Mouse (Mus musculus): ENCODE measurements around the gene Ddb2. TPM values are rescaled to one million over a fixed set of nuclear protein-coding genes. Genes with fewer than 3 reads are reported as not detected.

Ddb2 gene
- polyA plus RNA-seq, 1 experiment from 2014 or later: 11.0 TPM

- Histone ChIP-seq H3K9me3 (ENCODE audit: control insufficient read depth, low read length) (no peaks in the 10 kb centered on the region), H3K9ac (ENCODE audit: low read length) (no peak overlapping the region), H3K4me2 (replicated peaks; ENCODE audit: low read depth) (no peak overlapping the region), H3K27me3 (ENCODE audit: control insufficient read depth, insufficient read depth, low read length) (no peaks in the 10 kb centered on the region), H3K4me1 (replicated peaks; ENCODE audit: control insufficient read depth, insufficient read depth) (no peaks in the 10 kb centered on the region), H3K4me3 (ENCODE audit: low read depth, low read length) (no peak overlapping the region), H3K36me3 (ENCODE audit: control insufficient read depth, insufficient read depth, low read length) (no peaks in the 10 kb centered on the region), H3K27ac (replicated peaks) (no peak overlapping the region)
- ATAC-seq (ENCODE audit: low FRiP score, low TSS enrichment): no peak
- TF ChIP-seq CTCF (IDR thresholded peaks at IDR 0.05; ENCODE audit: low read depth): no peak
- TF ChIP-seq EP300 (optimal IDR thresholded peaks at IDR 0.05): no peak
- DNase-seq (ENCODE audit: low spot score): no peak
- WGBS: 79% methylated on average over 16 of the region's 16 CpGs
Observed at GRCm38 (mm10) chr2:91190501-91190900, 46.3 kb downstream of the Ddb2 start.

GRCm38 (mm10) chr2:91187431-91187830, 49.4 kb downstream of the Ddb2 start:
- Histone ChIP-seq H3K27me3 (ENCODE audit: control insufficient read depth, insufficient read depth, low read length) (no peaks in the 10 kb centered on the region), H3K4me3 (ENCODE audit: low read depth, low read length) (no peak overlapping the region), H3K36me3 (ENCODE audit: control insufficient read depth, insufficient read depth, low read length) (no peaks in the 10 kb centered on the region), H3K9me3 (ENCODE audit: control insufficient read depth, low read length) (no peaks in the 10 kb centered on the region), H3K4me1 (replicated peaks; ENCODE audit: control insufficient read depth, insufficient read depth) (no peaks in the 10 kb centered on the region), H3K27ac (replicated peaks) (no peak overlapping the region), H3K9ac (ENCODE audit: low read length) (no peak overlapping the region), H3K4me2 (replicated peaks; ENCODE audit: low read depth) (no peak overlapping the region)
- no peak for ATAC-seq (ENCODE audit: low FRiP score, low TSS enrichment)
- 54% methylated on average over 4 of the region's 4 CpGs for WGBS
- TF ChIP-seq EP300 (optimal IDR thresholded peaks at IDR 0.05) (no peak), CTCF (IDR thresholded peaks at IDR 0.05; ENCODE audit: low read depth) (no peak)
- DNase-seq (ENCODE audit: low spot score): no peak

DNA sequence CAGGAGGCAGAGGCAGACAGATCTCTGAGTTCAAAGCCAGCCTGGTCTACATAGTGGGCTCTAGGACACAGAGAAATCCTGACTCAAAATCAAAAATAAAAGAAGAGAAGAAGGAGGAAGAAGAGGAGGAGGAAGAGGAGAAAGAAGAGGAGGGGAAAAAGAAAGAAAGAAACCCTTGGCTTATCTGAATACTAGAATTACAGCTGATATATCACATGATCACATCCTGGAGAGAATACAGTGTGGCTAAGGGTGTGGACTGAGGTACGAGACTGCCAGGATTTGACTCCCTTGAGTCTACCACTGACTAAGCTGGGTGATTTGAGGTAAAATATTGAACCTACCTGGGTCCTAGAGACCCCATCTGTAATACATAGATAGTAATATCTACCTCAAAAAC, 50.6 kb downstream of the Ddb2 start:
- Histone ChIP-seq H3K4me1 (replicated peaks; ENCODE audit: control insufficient read depth, insufficient read depth) (0 out of 2 replicates have a peak, but pooled peaks cover 3% of the 10 kb centered on the region), H3K9ac (ENCODE audit: low read length) (no peak overlapping the region), H3K27ac (replicated peaks) (no peak overlapping the region), H3K4me2 (replicated peaks; ENCODE audit: low read depth) (no peak overlapping the region), H3K9me3 (ENCODE audit: control insufficient read depth, low read length) (no peaks in the 10 kb centered on the region), H3K27me3 (ENCODE audit: control insufficient read depth, insufficient read depth, low read length) (no peaks in the 10 kb centered on the region), H3K4me3 (ENCODE audit: low read depth, low read length) (no peak overlapping the region), H3K36me3 (ENCODE audit: control insufficient read depth, insufficient read depth, low read length) (no peaks in the 10 kb centered on the region)
- no peak for ATAC-seq (ENCODE audit: low FRiP score, low TSS enrichment)
- DNase-seq (ENCODE audit: low spot score): no peak
- 64% methylated on average over 1 of the region's 1 CpGs for WGBS
- TF ChIP-seq CTCF (IDR thresholded peaks at IDR 0.05; ENCODE audit: low read depth) (no peak), EP300 (optimal IDR thresholded peaks at IDR 0.05) (no peak)

DNA sequence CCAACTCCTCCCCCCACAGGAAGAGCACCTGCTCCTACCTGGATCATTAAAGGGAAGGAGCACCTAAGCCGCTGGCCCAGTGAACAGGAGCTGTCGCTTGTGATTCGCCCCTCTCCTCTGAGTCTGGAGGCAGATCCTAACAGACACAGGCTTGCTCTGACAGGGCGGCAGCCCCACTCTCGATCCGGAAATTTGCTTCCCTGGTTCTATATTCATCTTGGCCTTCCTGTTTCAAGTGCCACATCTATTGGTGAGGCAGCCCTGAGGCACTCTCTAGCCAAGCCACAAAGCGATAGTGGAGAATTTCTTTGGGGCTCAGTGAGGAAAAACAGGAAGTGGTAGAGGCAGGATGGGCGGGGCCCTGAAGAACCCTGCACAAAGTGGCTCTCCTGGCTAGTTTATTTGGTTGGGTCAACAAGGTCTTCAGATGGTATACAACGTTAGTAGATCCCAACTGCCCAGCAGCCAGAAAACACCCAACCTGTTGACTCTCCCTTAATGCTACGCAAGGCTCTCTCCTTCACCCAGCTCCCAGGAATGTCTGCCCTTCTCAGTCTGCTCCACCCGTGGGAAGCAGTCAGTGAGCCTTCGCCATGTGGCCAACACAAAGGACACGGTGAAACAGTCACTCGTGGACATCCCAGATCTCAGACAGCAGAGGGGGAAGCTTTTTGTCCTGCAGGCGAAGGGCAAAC, 52.9 kb downstream of the Ddb2 start, which contains the start of gene Madd:
TSS of gene Madd (minus strand) at position 127 of the 695 bp plus-strand sequence.
- Histone ChIP-seq H3K4me3 (ENCODE audit: low read depth, low read length) (peak within 1 kb of the TSS; percentile 92), H3K9ac (ENCODE audit: low read length) (peak within 1 kb of the TSS; percentile 79), H3K4me2 (replicated peaks; ENCODE audit: low read depth) (peak within 1 kb of the TSS; percentile 83), H3K27ac (replicated peaks) (peak within 1 kb of the TSS; percentile 86), H3K4me1 (replicated peaks; ENCODE audit: control insufficient read depth, insufficient read depth) (0 out of 2 replicates have a peak, but pooled peaks cover 3% of the 10 kb centered on the region), H3K36me3 (ENCODE audit: control insufficient read depth, insufficient read depth, low read length) (no peaks in the 10 kb centered on the region), H3K9me3 (ENCODE audit: control insufficient read depth, low read length) (no peaks in the 10 kb centered on the region), H3K27me3 (ENCODE audit: control insufficient read depth, insufficient read depth, low read length) (no peaks in the 10 kb centered on the region)
- DNase-seq (ENCODE audit: low spot score): peak; percentile 45
- WGBS: 54% methylated on average over 15 of the region's 15 CpGs
- no peak for TF ChIP-seq CTCF (IDR thresholded peaks at IDR 0.05; ENCODE audit: low read depth)
- peak; percentile 38 for ATAC-seq (ENCODE audit: low FRiP score, low TSS enrichment)

DNA sequence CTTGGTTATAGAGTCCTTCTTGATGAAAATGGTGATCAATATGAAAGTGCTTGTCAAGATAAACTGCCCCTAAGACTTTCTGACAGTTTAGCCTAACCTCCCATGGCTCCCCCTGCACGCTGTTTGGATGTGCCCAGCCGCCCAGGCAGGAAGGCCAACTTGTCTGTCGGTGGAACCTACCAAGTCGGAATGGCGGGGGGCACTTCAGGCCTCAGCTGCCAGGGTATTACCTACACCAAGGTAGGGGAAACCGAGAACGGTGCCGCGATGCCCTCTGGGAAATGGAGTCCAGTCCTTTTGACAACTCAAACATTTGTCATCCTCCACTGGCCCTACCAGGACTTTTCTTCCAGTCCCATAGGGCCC, 53.7 kb downstream of the Ddb2 start:
- 0 out of 2 replicates have a peak, but pooled peaks cover 3% of the 10 kb centered on the region for H3K4me1 ChIP-seq (replicated peaks; ENCODE audit: control insufficient read depth, insufficient read depth)
- peak overlapping the region; percentile 86 for H3K27ac ChIP-seq (replicated peaks)
- WGBS: 0% methylated on average over 9 of the region's 9 CpGs
- H3K4me2 ChIP-seq (replicated peaks; ENCODE audit: low read depth): peak overlapping the region; percentile 83
- peak overlapping the region; percentile 79 for H3K9ac ChIP-seq (ENCODE audit: low read length)
- peak overlapping the region; percentile 92 for H3K4me3 ChIP-seq (ENCODE audit: low read depth, low read length)
- TF ChIP-seq CTCF (IDR thresholded peaks at IDR 0.05; ENCODE audit: low read depth): no peak
- peak; percentile 54 for TF ChIP-seq EP300 (optimal IDR thresholded peaks at IDR 0.05)
- H3K36me3 ChIP-seq (ENCODE audit: control insufficient read depth, insufficient read depth, low read length): no peaks in the 10 kb centered on the region
- H3K9me3 ChIP-seq (ENCODE audit: control insufficient read depth, low read length): no peaks in the 10 kb centered on the region
- no peaks in the 10 kb centered on the region for H3K27me3 ChIP-seq (ENCODE audit: control insufficient read depth, insufficient read depth, low read length)
- DNase-seq (ENCODE audit: low spot score) (peak; percentile 98), ATAC-seq (ENCODE audit: low FRiP score, low TSS enrichment) (peak; percentile 97)

GRCm38 (mm10) chr2:91182405-91183147, 54.2 kb downstream of the Ddb2 start:
- H3K27me3 ChIP-seq (ENCODE audit: control insufficient read depth, insufficient read depth, low read length): no peaks in the 10 kb centered on the region
- no peaks in the 10 kb centered on the region for H3K36me3 ChIP-seq (ENCODE audit: control insufficient read depth, insufficient read depth, low read length)
- peak overlapping the region; percentile 86 for H3K27ac ChIP-seq (replicated peaks)
- ATAC-seq (ENCODE audit: low FRiP score, low TSS enrichment) (peak; percentile 93), DNase-seq (ENCODE audit: low spot score) (peak; percentile 85)
- peak overlapping the region; percentile 83 for H3K4me2 ChIP-seq (replicated peaks; ENCODE audit: low read depth)
- under 1% methylated on average over 66 of the region's 81 CpGs for WGBS
- H3K9me3 ChIP-seq (ENCODE audit: control insufficient read depth, low read length): no peaks in the 10 kb centered on the region
- no peak for TF ChIP-seq CTCF (IDR thresholded peaks at IDR 0.05; ENCODE audit: low read depth)
- TF ChIP-seq EP300 (optimal IDR thresholded peaks at IDR 0.05): no peak
- peak overlapping the region; percentile 92 for H3K4me3 ChIP-seq (ENCODE audit: low read depth, low read length)
- peak overlapping the region; percentile 79 for H3K9ac ChIP-seq (ENCODE audit: low read length)
- 0 out of 2 replicates have a peak, but pooled peaks cover 3% of the 10 kb centered on the region for H3K4me1 ChIP-seq (replicated peaks; ENCODE audit: control insufficient read depth, insufficient read depth)

All from stomach, postnatal 0 days (tissue).